Mouse (Mus musculus) CD4-positive naive resting alpha-beta T cell, adult 76 days (primary cell): ENCODE results near the gene Abhd2. TPM values are rescaled to one million over a fixed set of nuclear protein-coding genes. Genes with fewer than 3 reads are reported as not detected.

Experiments
- total RNA-seq: library from RNA; stranded (reverse); gene quantifications from one replicate; pipeline ENCODE4 v1.2.4, GENCODE M21; 2023

The Abhd2 gene
- total RNA-seq = 116 TPM

GRCm38 (mm10) chr7:79272789-79273718 is at the start of gene Abhd2:
TSS of gene Abhd2 (plus strand) at chr7:79273199.

GRCm38 (mm10) chr7:79386422-79387133 is 113.6 kb downstream of the Abhd2 start, which contains the start of gene Rlbp1:
TSS of gene Rlbp1 (minus strand) at chr7:79387048.

GRCm38 (mm10) chr7:79391883-79392649 is 119.1 kb downstream of the Abhd2 start, which contains the start of gene Fanci:
TSS of gene Fanci (plus strand) at chr7:79391929.

Other genes starting within 250 kb of the Abhd2 start
- gene Acan, start 219.7 kb upstream of the Abhd2 start, total RNA-seq = not detected
- not detected for gene Hapln3, start 142.2 kb upstream of the Abhd2 start, total RNA-seq
- 31.6 TPM for gene Mfge8, start 124.1 kb upstream of the Abhd2 start, total RNA-seq
- gene Rlbp1, start 113.8 kb downstream of the Abhd2 start, total RNA-seq = not detected
- 12.2 TPM for gene Fanci, start 118.7 kb downstream of the Abhd2 start, total RNA-seq
- gene Polg, start 193.2 kb downstream of the Abhd2 start, total RNA-seq = 289 TPM